Mouse (Mus musculus) cerebellum, adult 2 months (tissue): ENCODE measurements at regions not wholly inside any gene's neighbourhood (a gene's known extent, or its start where the extent isn't known, plus 50 kb on each side); places are given as distances from the start of the nearest gene placed in this dataset.

Experiments
- CTCF ChIP-seq: fragments of 200-500 bp; IDR thresholded peaks from 2 replicates; pipeline ENCODE4 v1.5.1; 2011; ENCODE audit warnings: low read depth, mild to moderate bottlenecking, control low read depth, low read length, moderate library complexity, borderline replicate concordance; ENCODE audit not compliant: insufficient read depth
- POLR2A ChIP-seq: fragments of 200-500 bp; IDR thresholded peaks from 2 replicates; pipeline ENCODE4 v1.6.1; 2011; ENCODE audit warnings: low read length, control low read depth, borderline replicate concordance; ENCODE audit not compliant: insufficient read depth

- TF ChIP-seq POLR2A = no peak
- TF ChIP-seq CTCF = no peak
Observed at GRCm38 (mm10) chr13:56006827-56007226, 129.3 kb downstream of the H2afy start.
